Mouse (Mus musculus) bone marrow macrophage, adult 2 months (primary cell): ENCODE measurements around the gene Kif24.

Source experiments
- CTCF ChIP-seq: IDR thresholded peaks from 2 replicates; pipeline ENCODE4 v1.5.1; 2012; ENCODE audit warnings: low read depth, mild to moderate bottlenecking, low read length, moderate library complexity
- POLR2A ChIP-seq: IDR thresholded peaks from 2 replicates; pipeline ENCODE4 v1.6.1; 2012; ENCODE audit warnings: mild to moderate bottlenecking, low read depth, low read length, borderline replicate concordance

DNA sequence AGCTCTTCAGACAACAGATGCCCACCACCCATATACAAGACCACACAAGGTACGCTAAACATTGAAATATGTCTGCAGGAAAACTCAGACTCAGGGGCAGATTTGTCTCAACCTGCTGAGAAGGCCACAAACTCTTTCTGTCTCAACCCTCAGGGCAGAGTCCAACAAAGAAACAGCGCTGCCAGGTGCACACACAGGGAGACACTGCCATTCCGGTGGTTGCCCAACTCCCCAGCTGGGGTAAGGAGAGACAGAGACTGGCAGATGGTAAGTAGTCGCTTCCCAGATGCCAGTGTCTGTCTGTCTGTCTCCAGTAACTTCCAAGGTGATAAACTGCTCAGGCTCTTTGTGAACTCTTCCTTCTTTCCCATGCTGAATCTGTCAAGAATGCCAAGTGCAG is 36.1 kb upstream of the Kif24 start:
- no peak for TF ChIP-seq CTCF
- no peak for TF ChIP-seq POLR2A
